Mouse (Mus musculus): ENCODE data around the gene Smarcal1. TPM values are rescaled to one million over a fixed set of nuclear protein-coding genes. Genes with fewer than 3 reads are reported as not detected.

Smarcal1 gene
- polyA plus RNA-seq (2011; ENCODE audit: insufficient read depth, insufficient read length, low read depth, missing spikeins): 44.8 and 49.8 TPM in 2 replicates

DNA sequence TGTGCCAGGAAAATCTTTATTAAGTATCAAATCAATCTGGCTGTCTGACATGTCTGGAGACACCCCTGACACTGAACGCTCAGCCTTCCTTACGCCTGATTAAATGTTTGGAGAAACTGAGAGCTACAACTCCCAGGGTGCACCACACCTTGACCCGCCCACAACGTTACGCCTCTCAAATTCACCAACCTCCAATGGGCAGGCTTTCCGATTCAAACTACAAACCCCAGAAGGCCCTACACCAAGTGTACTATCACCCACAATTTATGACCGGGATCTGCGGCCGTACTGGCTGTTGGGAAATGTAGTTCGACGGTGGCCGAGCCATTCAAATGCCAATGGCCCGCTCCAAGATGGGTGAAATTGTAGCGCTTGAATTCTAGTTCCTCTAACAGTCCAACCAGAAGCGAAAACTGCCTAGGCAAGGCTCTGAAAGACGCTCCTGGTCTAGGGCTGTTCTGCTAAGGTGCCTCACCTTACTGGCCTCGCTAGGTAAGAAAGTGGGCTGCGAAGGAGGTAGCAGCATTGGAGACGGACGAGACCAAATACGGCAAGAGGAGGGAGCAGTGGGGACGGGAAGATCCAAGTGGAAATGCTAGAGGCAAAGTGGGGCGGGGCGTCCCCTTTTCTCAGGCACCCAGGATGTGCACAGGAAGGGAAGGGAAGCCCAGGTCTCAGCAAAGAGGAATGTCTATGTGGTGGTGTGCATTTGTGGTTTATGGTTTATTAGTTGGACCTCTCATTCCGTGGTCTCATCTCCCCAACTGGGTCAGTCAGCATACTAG lies at the start of gene Smarcal1:
TSS of gene Smarcal1 (plus strand) at position 305 of the 785 bp plus-strand sequence.
- Histone ChIP-seq H3K4me3 (ENCODE audit: low read depth, low read length) (peak within 1 kb of the TSS; percentile 93), H3K4me1 (ENCODE audit: control insufficient read depth, insufficient read depth, low read length) (no peaks in the 10 kb centered on the region), H3K9ac (ENCODE audit: low read depth, poor library complexity, severe bottlenecking) (peak within 1 kb of the TSS; percentile 77), H3K36me3 (ENCODE audit: control insufficient read depth, insufficient read depth, low read length, poor library complexity, severe bottlenecking) (peaks cover 17% of the 10 kb centered on the region), H3K9me3 (replicated peaks; ENCODE audit: control insufficient read depth, insufficient read depth, low read length, poor library complexity, severe bottlenecking) (no peaks in the 10 kb centered on the region), H3K27ac (ENCODE audit: insufficient read depth, low read length) (peak within 1 kb of the TSS; percentile 19; the same call in 1 of the 2 replicates), H3K27me3 (ENCODE audit: control insufficient read depth, insufficient read depth, low read length, poor library complexity, severe bottlenecking) (no peaks in the 10 kb centered on the region)
- TF ChIP-seq POLR2A (IDR thresholded peaks at IDR 0.05; ENCODE audit: insufficient read depth, low read length) (peak; percentile 91), EP300 (IDR thresholded peaks at IDR 0.05; ENCODE audit: insufficient read depth, low read depth, low read length) (no peak), CTCF (IDR thresholded peaks at IDR 0.05; ENCODE audit: low read depth, low read length) (no peak)

DNA sequence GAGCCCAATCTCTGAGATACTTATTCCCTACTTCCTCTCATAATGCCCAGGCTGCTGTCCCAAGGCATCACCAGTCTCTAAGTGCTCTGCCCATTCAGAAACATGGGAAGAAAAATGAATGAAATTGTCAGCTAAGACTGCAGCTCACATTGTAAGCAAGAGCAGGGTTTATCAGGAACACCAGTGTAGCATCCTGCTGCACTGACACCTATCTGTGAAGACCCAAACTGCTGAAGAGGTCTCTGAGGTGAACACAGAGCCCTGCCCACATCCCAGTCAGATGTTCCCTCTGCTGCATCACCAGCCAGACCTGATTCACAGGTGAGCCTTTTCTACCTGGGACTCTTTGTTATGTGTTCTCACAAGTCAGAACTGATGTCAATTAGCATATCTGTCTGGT lies 49.6 kb upstream of the Smarcal1 start:
- H3K4me1 ChIP-seq (ENCODE audit: control insufficient read depth, insufficient read depth, low read length): no peaks in the 10 kb centered on the region
- H3K4me3 ChIP-seq (ENCODE audit: low read depth, low read length): no peak overlapping the region
- peaks cover 11% of the 10 kb centered on the region for H3K27me3 ChIP-seq (ENCODE audit: control insufficient read depth, insufficient read depth, low read length, poor library complexity, severe bottlenecking)
- H3K27ac ChIP-seq (ENCODE audit: insufficient read depth, low read length): no peak overlapping the region
- no peaks in the 10 kb centered on the region; the same call in 1 of the 2 replicates for H3K9me3 ChIP-seq (replicated peaks; ENCODE audit: control insufficient read depth, insufficient read depth, low read length, poor library complexity, severe bottlenecking)
- H3K36me3 ChIP-seq (ENCODE audit: control insufficient read depth, insufficient read depth, low read length, poor library complexity, severe bottlenecking): no peaks in the 10 kb centered on the region
- no peak for TF ChIP-seq POLR2A (IDR thresholded peaks at IDR 0.05; ENCODE audit: insufficient read depth, low read length)
- TF ChIP-seq CTCF (IDR thresholded peaks at IDR 0.05; ENCODE audit: low read depth, low read length): no peak
- no peak for TF ChIP-seq EP300 (IDR thresholded peaks at IDR 0.05; ENCODE audit: insufficient read depth, low read depth, low read length)
- H3K9ac ChIP-seq (ENCODE audit: low read depth, poor library complexity, severe bottlenecking): no peak overlapping the region

DNA sequence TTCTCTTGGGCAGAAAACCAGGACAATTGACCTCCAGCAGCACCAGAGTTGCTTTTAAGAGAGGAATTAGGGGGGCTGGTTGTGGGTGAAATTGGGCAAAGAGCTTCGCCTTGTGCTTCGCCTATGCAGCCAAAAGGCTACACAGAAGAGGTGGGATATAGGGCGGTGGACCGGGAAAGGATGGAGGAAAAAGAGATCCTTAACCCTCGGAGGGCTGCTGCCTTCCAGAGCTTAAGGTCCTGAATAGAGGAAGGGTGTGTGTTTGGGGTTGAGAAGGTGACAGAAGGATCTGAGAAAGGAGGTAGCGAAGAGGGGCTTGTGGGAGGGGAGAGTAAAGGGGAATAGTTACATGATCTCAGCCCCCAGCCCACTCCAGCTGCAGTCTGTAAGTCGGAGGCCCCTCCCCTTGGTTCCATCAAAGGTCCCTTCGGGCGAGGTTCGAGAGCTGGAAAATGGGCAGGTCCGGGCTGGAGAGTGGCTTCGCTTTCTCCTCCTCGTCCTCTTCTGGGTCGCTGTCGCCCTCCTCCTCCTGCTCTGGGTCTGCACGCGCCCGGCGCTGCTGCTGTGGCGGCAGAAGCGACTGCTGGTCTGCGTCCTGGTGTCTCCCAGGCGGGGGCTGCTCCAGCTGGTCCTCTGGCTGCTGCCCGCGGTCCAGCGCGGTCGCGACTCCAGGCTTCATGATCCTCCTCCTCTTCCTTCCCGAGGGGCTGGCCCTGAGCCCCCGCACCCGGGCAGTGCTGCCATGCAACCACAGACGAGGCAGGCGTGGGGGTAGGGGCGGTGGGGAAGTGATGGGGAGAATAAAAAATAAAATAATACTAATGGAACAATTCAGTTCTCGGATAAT lies 47.1 kb upstream of the Smarcal1 start:
- Histone ChIP-seq H3K27ac (ENCODE audit: insufficient read depth, low read length) (no peak overlapping the region), H3K27me3 (ENCODE audit: control insufficient read depth, insufficient read depth, low read length, poor library complexity, severe bottlenecking) (peaks cover 11% of the 10 kb centered on the region), H3K4me3 (ENCODE audit: low read depth, low read length) (peak overlapping the region; percentile 13), H3K9me3 (replicated peaks; ENCODE audit: control insufficient read depth, insufficient read depth, low read length, poor library complexity, severe bottlenecking) (no peaks in the 10 kb centered on the region; the same call in 1 of the 2 replicates), H3K9ac (ENCODE audit: low read depth, poor library complexity, severe bottlenecking) (no peak overlapping the region), H3K36me3 (ENCODE audit: control insufficient read depth, insufficient read depth, low read length, poor library complexity, severe bottlenecking) (no peaks in the 10 kb centered on the region), H3K4me1 (ENCODE audit: control insufficient read depth, insufficient read depth, low read length) (no peaks in the 10 kb centered on the region)
- TF ChIP-seq POLR2A (IDR thresholded peaks at IDR 0.05; ENCODE audit: insufficient read depth, low read length): no peak
- no peak for TF ChIP-seq EP300 (IDR thresholded peaks at IDR 0.05; ENCODE audit: insufficient read depth, low read depth, low read length)
- TF ChIP-seq CTCF (IDR thresholded peaks at IDR 0.05; ENCODE audit: low read depth, low read length): no peak

DNA sequence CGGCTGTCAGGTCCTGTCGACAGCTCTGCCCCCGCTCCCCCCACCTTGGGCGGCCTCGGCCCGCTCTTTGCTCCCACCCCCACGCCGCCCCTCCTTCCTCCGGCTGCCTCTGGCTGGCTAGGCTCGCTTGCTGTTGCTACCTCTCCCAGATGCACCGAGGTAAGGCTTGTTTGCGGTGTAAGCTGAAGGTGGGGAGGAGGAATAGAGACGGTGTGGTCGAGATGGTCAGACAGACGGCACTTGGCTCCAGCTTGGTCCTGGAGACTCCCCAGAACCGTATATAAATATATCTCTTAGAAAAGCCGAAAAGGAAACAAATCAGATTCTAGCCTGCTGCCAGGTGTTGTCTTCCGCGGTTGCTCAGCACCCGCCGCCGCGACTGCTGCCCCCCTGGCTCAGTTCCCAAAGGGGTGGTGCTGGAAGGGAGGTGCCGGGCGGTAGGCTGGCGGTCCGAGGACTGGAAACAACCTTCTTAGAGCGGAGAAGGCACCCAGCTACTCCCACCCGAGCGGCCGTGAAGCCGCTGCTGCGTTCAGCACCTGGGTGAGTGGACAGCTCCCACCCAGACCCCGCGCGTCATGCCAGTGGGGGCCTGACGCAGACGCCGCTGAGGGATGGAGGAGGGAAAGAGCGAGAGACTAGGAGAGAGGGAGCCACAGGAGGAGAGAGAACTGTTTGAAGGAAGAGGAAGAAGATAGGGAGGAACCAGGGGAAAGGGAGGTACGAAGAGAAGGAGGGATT lies 46.3 kb upstream of the Smarcal1 start, which contains the start of gene March4:
TSS of gene March4 (minus strand) at position 320 of the 741 bp plus-strand sequence.
- no peaks in the 10 kb centered on the region for H3K4me1 ChIP-seq (ENCODE audit: control insufficient read depth, insufficient read depth, low read length)
- peak within 1 kb of the TSS; percentile 13 for H3K4me3 ChIP-seq (ENCODE audit: low read depth, low read length)
- no peaks in the 10 kb centered on the region for H3K36me3 ChIP-seq (ENCODE audit: control insufficient read depth, insufficient read depth, low read length, poor library complexity, severe bottlenecking)
- H3K27me3 ChIP-seq (ENCODE audit: control insufficient read depth, insufficient read depth, low read length, poor library complexity, severe bottlenecking): peaks cover 11% of the 10 kb centered on the region
- H3K27ac ChIP-seq (ENCODE audit: insufficient read depth, low read length): no peak within 1 kb of the TSS
- H3K9me3 ChIP-seq (replicated peaks; ENCODE audit: control insufficient read depth, insufficient read depth, low read length, poor library complexity, severe bottlenecking): no peaks in the 10 kb centered on the region; the same call in 1 of the 2 replicates
- no peak within 1 kb of the TSS for H3K9ac ChIP-seq (ENCODE audit: low read depth, poor library complexity, severe bottlenecking)
- TF ChIP-seq POLR2A (IDR thresholded peaks at IDR 0.05; ENCODE audit: insufficient read depth, low read length) (no peak), CTCF (IDR thresholded peaks at IDR 0.05; ENCODE audit: low read depth, low read length) (no peak), EP300 (IDR thresholded peaks at IDR 0.05; ENCODE audit: insufficient read depth, low read depth, low read length) (no peak)

DNA sequence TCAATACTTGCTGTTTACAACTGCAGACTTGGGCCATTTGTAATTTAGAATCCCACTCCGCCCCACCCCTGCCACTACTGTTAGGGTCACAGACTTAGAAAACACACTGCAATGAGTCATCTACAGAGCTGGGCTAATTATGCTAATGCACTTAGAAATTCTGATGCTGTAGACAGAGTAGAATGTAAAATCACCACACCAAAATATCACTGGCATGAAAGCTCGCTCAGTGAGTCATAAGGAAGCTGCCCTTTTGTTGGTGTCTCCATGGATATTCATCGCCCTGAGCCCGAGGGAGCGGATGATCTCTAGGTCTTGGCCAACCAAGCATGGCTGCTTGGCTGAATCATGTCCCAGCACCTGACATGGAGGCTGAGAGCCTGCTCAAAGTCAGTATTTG lies 44.8 kb upstream of the Smarcal1 start:
- TF ChIP-seq POLR2A (IDR thresholded peaks at IDR 0.05; ENCODE audit: insufficient read depth, low read length) (no peak), EP300 (IDR thresholded peaks at IDR 0.05; ENCODE audit: insufficient read depth, low read depth, low read length) (no peak), CTCF (IDR thresholded peaks at IDR 0.05; ENCODE audit: low read depth, low read length) (no peak)
- no peak overlapping the region for H3K9ac ChIP-seq (ENCODE audit: low read depth, poor library complexity, severe bottlenecking)
- peaks cover 11% of the 10 kb centered on the region for H3K27me3 ChIP-seq (ENCODE audit: control insufficient read depth, insufficient read depth, low read length, poor library complexity, severe bottlenecking)
- H3K4me3 ChIP-seq (ENCODE audit: low read depth, low read length): no peak overlapping the region
- H3K9me3 ChIP-seq (replicated peaks; ENCODE audit: control insufficient read depth, insufficient read depth, low read length, poor library complexity, severe bottlenecking): no peaks in the 10 kb centered on the region; the same call in 1 of the 2 replicates
- H3K4me1 ChIP-seq (ENCODE audit: control insufficient read depth, insufficient read depth, low read length): no peaks in the 10 kb centered on the region
- H3K27ac ChIP-seq (ENCODE audit: insufficient read depth, low read length): no peak overlapping the region
- no peaks in the 10 kb centered on the region for H3K36me3 ChIP-seq (ENCODE audit: control insufficient read depth, insufficient read depth, low read length, poor library complexity, severe bottlenecking)

Measured in ES-Bruce4 (cell line).